Mouse (Mus musculus) kidney, adult 2 months (tissue): Measurements from ENCODE around the gene Kalrn. TPM values are rescaled to one million over a fixed set of nuclear protein-coding genes. Genes with fewer than 3 reads are reported as not detected.
A peak's percentile ranks its signal among the peaks of the same experiment; 100 is the strongest.

ENCODE experiments used
- DNase-seq: peaks from one replicate; pipeline ENCODE4 v3.0.0; 2021
- H3K27ac ChIP-seq: fragments of 200-500 bp; 2 replicates; pipeline ENCODE4 v1.5.1; 2012; ENCODE audit warnings: low read depth, low read length, control low read depth, inconsistent platforms; ENCODE audit not compliant: insufficient read depth
- H3K27me3 ChIP-seq: fragments of 200-500 bp; replicated peaks from 2 replicates; pipeline ENCODE4 v1.6.1; 2012; ENCODE audit warnings: mild to moderate bottlenecking, moderate library complexity, low read length, inconsistent platforms; ENCODE audit not compliant: control insufficient read depth, insufficient read depth
- H3K36me3 ChIP-seq: fragments of 200-500 bp; 2 replicates; pipeline ENCODE4 v1.6.1; 2012; ENCODE audit warnings: mild to moderate bottlenecking, moderate library complexity, low read length, inconsistent platforms; ENCODE audit not compliant: control insufficient read depth, insufficient read depth
- H3K4me1 ChIP-seq: fragments of 200-500 bp; 2 replicates; pipeline ENCODE4 v1.6.1; 2011; ENCODE audit warnings: low read length; ENCODE audit not compliant: control insufficient read depth, insufficient read depth
- H3K4me3 ChIP-seq: fragments of 200-500 bp; 2 replicates; pipeline ENCODE4 v1.5.1; 2011; ENCODE audit warnings: mild to moderate bottlenecking, low read depth, low read length, control low read depth; ENCODE audit not compliant: insufficient read depth
- CTCF ChIP-seq: fragments of 200-500 bp; conservative IDR thresholded peaks from 2 replicates; pipeline ENCODE4 v1.5.1; 2011; ENCODE audit warnings: low read depth, mild to moderate bottlenecking, control low read depth, low read length, moderate library complexity, mixed read lengths; ENCODE audit not compliant: insufficient read depth, insufficient read length
- POLR2A ChIP-seq: fragments of 200-500 bp; IDR thresholded peaks from one replicate; pipeline ENCODE4 v1.6.1; 2011; ENCODE audit warnings: low read depth, low read length, control low read depth
- WGBS: fragments of 180-500 bp; shearing (Covaris S2); methylation state at CpG from one replicate; pipeline ENCODE4 v1.1.7; 2018; 5-methylcytosine and 5-hydroxymethylcytosine counted together
- polyA plus RNA-seq: library from polyadenylated mRNA; depleted of rRNA; stranded (reverse); fragments of >200 nt; gene quantifications from 2 replicates; pipeline ENCODE4 v1.2.3, GENCODE M21; 2012

Gene Kalrn
- polyA plus RNA-seq, 1 experiment, result 8.6 TPM

GRCm38 (mm10) chr16:34050090-34050489, 523.2 kb downstream of the Kalrn start:
- Histone ChIP-seq H3K4me1 (no peaks in the 10 kb centered on the region), H3K27me3 (no peaks in the 10 kb centered on the region), H3K4me3 (no peak overlapping the region), H3K36me3 (no peaks in the 10 kb centered on the region), H3K27ac (no peak overlapping the region)
- 95% methylated on average over 7 of the region's 7 CpGs for WGBS
- TF ChIP-seq CTCF (no peak), POLR2A (no peak)
- no peak for DNase-seq

- DNase-seq, result peak; percentile 17
- H3K27ac ChIP-seq, result no peak overlapping the region
- no peak overlapping the region for H3K4me3 ChIP-seq
- H3K27me3 ChIP-seq, result no peaks in the 10 kb centered on the region
- TF ChIP-seq POLR2A (no peak), CTCF (no peak)
- WGBS, result 86% methylated on average over 12 of the region's 12 CpGs
- H3K4me1 ChIP-seq, result no peaks in the 10 kb centered on the region
- H3K36me3 ChIP-seq, result no peaks in the 10 kb centered on the region
Measured at GRCm38 (mm10) chr16:34049361-34049760, 524.0 kb downstream of the Kalrn start.

GRCm38 (mm10) chr16:34048232-34048631, 525.1 kb downstream of the Kalrn start:
- H3K27me3 ChIP-seq, result no peaks in the 10 kb centered on the region
- WGBS, result 81% methylated on average over 4 of the region's 4 CpGs
- no peak overlapping the region for H3K27ac ChIP-seq

GRCm38 (mm10) chr16:34047543-34047942, 525.8 kb downstream of the Kalrn start:
- Histone ChIP-seq H3K4me3 (no peak overlapping the region), H3K27ac (no peak overlapping the region), H3K4me1 (no peaks in the 10 kb centered on the region), H3K27me3 (no peaks in the 10 kb centered on the region), H3K36me3 (no peaks in the 10 kb centered on the region)
- WGBS, result 73% methylated on average over 7 of the region's 7 CpGs
- TF ChIP-seq CTCF, result no peak
- no peak for TF ChIP-seq POLR2A
- DNase-seq, result peak; percentile 26

More at GRCm38 (mm10) chr16:34048232-34048631, 525.1 kb downstream of the Kalrn start:
- Histone ChIP-seq H3K4me3 (no peak overlapping the region), H3K4me1 (no peaks in the 10 kb centered on the region), H3K36me3 (no peaks in the 10 kb centered on the region)
- no peak for DNase-seq
- TF ChIP-seq CTCF, result no peak
- TF ChIP-seq POLR2A, result no peak

GRCm38 (mm10) chr16:34047006-34047360, 526.3 kb downstream of the Kalrn start:
- 88% methylated on average over 4 of the region's 4 CpGs for whole genome bisulfite sequencing
- Histone ChIP-seq H3K4me1 (no peaks in the 10 kb centered on the region), H3K36me3 (no peaks in the 10 kb centered on the region), H3K27ac (no peak overlapping the region), H3K4me3 (no peak overlapping the region), H3K27me3 (no peaks in the 10 kb centered on the region)
- no peak for DNase-seq
- TF ChIP-seq CTCF, result no peak

- WGBS, result 86% methylated on average over 13 of the region's 13 CpGs
- no peaks in the 10 kb centered on the region for H3K4me1 ChIP-seq
- no peak for DNase-seq
- H3K36me3 ChIP-seq, result no peaks in the 10 kb centered on the region
- H3K4me3 ChIP-seq, result no peak overlapping the region
- TF ChIP-seq POLR2A (no peak), CTCF (no peak)
- no peak overlapping the region for H3K27ac ChIP-seq
- no peaks in the 10 kb centered on the region for H3K27me3 ChIP-seq
Measured at GRCm38 (mm10) chr16:34046268-34047005, 526.9 kb downstream of the Kalrn start.

GRCm38 (mm10) chr16:34044539-34044938, 528.8 kb downstream of the Kalrn start:
- WGBS, result 90% methylated on average over 8 of the region's 8 CpGs

More at GRCm38 (mm10) chr16:34044539-34044938, 528.8 kb downstream of the Kalrn start:
- Histone ChIP-seq H3K36me3 (no peaks in the 10 kb centered on the region), H3K27ac (no peak overlapping the region), H3K4me1 (no peaks in the 10 kb centered on the region), H3K27me3 (no peaks in the 10 kb centered on the region), H3K4me3 (no peak overlapping the region)
- TF ChIP-seq POLR2A, result no peak
- TF ChIP-seq CTCF, result no peak
- no peak for DNase-seq
